Mouse (Mus musculus) frontal cortex, postnatal 36 days (tissue): ENCODE results near the gene Pnpla8.
"Not testable (repeated sequence)": the region's sequence is repeated elsewhere in the genome, so short reads cannot be mapped to it uniquely, and the experiment has no call there.

ENCODE experiments used
- DNase-seq, 2 experiments: peaks; one replicate each; pipeline ENCODE4 v3.0.0; 2022; ENCODE audit warnings: low spot score in 2 of 2

Pnpla8 gene

GRCm38 (mm10) chr12:44221070-44221469 is at the start of gene Pnpla8:
Gene Pnpla8 (plus strand): TSS chr12:44221370.
- not testable (repeated sequence) for DNase-seq

GRCm38 (mm10) chr12:44176331-44177037 is 44.7 kb upstream of the Pnpla8 start:
- DNase-seq, result no peak

- no peak for DNase-seq
Measured at GRCm38 (mm10) chr12:44177038-44177355, 44.2 kb upstream of the Pnpla8 start.

- peak; percentile 59 to 84 for DNase-seq
Measured at GRCm38 (mm10) chr12:44181081-44181982, 39.8 kb upstream of the Pnpla8 start.

- DNase-seq, result no peak
Measured at GRCm38 (mm10) chr12:44197873-44198525, 23.2 kb upstream of the Pnpla8 start.

- peak in 1 of 2 experiments; percentile 38 for DNase-seq
Measured at GRCm38 (mm10) chr12:44209141-44209823, 11.9 kb upstream of the Pnpla8 start.

- peak; percentile 100 for DNase-seq
Measured at GRCm38 (mm10) chr12:44209824-44210752, 11.1 kb upstream of the Pnpla8 start, which contains the start of gene Dnajb9. Gene Dnajb9 (minus strand): TSS chr12:44210326.

- DNase-seq, result no peak
Measured at GRCm38 (mm10) chr12:44211555-44211954, 9.6 kb upstream of the Pnpla8 start.

GRCm38 (mm10) chr12:44221651-44222356 is 634 bp downstream of the Pnpla8 start:
- peak in 1 of 2 experiments; percentile 11 for DNase-seq

GRCm38 (mm10) chr12:44223044-44223443 is 1.9 kb downstream of the Pnpla8 start:
- no peak for DNase-seq

- DNase-seq, result no peak
Measured at GRCm38 (mm10) chr12:44224650-44225049, 3.5 kb downstream of the Pnpla8 start.

- DNase-seq, result no peak
Measured at GRCm38 (mm10) chr12:44241090-44241489, 19.9 kb downstream of the Pnpla8 start.

- no peak for DNase-seq
Measured at GRCm38 (mm10) chr12:44242407-44242806, 21.2 kb downstream of the Pnpla8 start.

GRCm38 (mm10) chr12:44245739-44246138 is 24.6 kb downstream of the Pnpla8 start:
- no peak for DNase-seq

GRCm38 (mm10) chr12:44248309-44248977 is 27.3 kb downstream of the Pnpla8 start:
- DNase-seq, result no peak

- no peak for DNase-seq
Measured at GRCm38 (mm10) chr12:44262612-44263011, 41.4 kb downstream of the Pnpla8 start.

- DNase-seq, result no peak
Measured at GRCm38 (mm10) chr12:44265651-44266050, 44.5 kb downstream of the Pnpla8 start.

- DNase-seq, result no peak
Measured at GRCm38 (mm10) chr12:44267196-44267595, 46.0 kb downstream of the Pnpla8 start.

GRCm38 (mm10) chr12:44268728-44269302 is 47.6 kb downstream of the Pnpla8 start:
- peak; percentile 99 to 100 for DNase-seq
